Mouse (Mus musculus): ENCODE measurements at regions not wholly inside any gene's neighbourhood (a gene's known extent, or its start where the extent isn't known, plus 50 kb on each side); places are given as distances from the start of the nearest gene placed in this dataset.

DNA sequence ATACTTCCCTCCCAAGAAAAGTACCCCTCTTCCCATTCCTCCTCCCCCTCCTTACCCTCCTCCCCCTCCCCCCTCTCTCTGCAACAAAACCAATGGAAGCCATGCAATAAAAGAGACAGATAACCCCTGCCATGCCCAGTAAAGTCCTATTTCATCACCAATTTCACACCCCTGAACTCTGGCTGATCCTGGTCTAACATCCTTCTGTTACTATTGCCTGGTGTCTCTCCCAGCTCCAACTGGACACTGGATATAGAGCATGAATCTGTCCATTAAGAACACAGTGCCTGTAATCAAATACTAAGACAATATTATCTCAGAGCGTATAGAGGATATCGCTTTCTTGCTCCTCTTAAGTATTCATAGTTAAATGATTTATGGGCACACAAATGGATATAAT lies 210.1 kb downstream of the Epha4 start:
- no peak for DNase-seq

DNA sequence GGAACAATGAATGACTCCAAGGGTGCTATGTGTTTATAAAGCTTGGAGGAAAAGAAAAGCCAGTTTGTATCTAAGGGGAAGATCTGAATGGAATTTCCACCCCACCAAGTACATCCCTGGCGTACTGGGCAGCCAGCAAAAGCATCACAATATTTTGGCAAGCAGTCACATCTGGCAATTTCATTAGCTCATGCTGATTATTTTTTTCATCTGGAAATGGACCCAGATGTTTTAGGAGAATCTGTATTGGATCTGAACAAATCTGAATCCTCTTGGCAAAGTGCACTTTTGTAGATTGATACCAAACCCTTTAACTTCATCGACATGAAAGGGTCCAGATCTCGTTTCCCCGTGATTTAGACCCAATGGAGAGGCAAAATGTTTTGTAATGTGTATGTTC lies 207.1 kb downstream of the Epha4 start:
- no peak for DNase-seq

DNA sequence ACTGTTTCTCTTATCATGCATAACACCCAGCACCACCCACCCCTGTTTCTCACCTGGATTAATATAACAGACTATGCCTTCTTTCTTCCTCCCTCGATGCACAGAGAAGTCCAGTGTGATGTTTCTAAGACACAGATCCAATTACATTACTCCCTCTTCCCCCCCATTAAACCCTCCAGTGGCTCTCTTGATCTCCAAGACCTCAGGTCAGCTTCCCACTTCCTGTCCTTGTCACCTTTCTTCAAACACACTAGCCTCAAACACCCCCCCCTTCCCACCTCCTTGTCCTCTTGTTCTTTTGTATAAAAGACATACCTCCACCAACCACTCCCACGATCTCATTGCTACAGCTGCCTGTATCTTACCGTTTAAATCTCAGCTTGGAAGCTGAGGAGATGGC lies 201.8 kb downstream of the Epha4 start:
- DNase-seq: no peak

DNA sequence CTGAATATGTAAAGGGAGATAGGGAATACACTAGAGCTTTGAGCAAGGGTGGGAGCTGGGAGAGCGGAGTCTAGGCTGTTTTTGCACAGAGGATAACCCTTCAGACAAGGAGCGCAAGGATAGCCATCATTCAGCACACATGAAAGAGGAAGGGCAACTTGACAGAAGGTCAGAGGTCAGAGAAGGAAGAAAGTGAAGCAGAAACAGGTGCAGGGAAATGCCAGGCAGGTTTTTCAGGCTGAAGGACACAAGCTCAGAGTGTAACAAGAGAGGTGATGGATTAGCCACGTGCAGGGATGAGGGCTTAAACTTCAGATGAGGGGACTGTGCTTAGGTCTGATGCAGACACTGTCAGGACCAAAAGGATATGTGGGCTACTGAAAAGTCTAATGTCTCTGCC lies 199.5 kb downstream of the Epha4 start:
- DNase-seq: no peak

DNA sequence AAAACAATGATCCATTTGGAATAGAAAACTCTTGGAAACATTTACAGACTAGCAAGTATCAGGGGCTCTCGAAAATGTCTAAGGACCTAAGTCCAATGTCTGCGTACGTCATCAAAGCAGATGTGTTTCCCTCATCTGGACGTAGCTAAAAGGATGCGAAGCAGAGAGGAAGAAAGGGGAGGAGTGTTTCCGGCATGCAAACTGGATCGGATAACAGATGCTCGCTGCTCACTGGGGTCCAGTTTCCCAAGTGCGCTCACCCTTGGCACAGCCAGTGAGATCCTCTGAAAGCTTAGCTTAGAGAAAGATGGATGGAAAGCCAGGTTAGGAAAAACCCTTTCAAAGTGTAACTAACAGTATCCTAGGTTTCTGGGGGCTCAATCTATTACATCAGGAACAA lies 198.7 kb downstream of the Epha4 start:
- no peak for DNase-seq
